Mouse (Mus musculus) effector memory CD4-positive, alpha-beta T cell, adult 5 months (primary cell): ENCODE data around the gene Tstd1. TPM values are rescaled to one million over a fixed set of nuclear protein-coding genes. Genes with fewer than 3 reads are reported as not detected.

ENCODE experiments used
- polyA plus RNA-seq: library from polyadenylated mRNA; unstranded; fragments of 100-300 nt; shearing (Covaris generic); gene quantifications from one replicate; pipeline ENCODE4 v1.2.1, GENCODE M21; 2017

Gene Tstd1
- 1.3 TPM for polyA plus RNA-seq

GRCm38 (mm10) chr1:171418660-171419059 lies at the start of gene Tstd1:
Gene Tstd1, plus strand, starts transcription at chr1:171418872.

DNA sequence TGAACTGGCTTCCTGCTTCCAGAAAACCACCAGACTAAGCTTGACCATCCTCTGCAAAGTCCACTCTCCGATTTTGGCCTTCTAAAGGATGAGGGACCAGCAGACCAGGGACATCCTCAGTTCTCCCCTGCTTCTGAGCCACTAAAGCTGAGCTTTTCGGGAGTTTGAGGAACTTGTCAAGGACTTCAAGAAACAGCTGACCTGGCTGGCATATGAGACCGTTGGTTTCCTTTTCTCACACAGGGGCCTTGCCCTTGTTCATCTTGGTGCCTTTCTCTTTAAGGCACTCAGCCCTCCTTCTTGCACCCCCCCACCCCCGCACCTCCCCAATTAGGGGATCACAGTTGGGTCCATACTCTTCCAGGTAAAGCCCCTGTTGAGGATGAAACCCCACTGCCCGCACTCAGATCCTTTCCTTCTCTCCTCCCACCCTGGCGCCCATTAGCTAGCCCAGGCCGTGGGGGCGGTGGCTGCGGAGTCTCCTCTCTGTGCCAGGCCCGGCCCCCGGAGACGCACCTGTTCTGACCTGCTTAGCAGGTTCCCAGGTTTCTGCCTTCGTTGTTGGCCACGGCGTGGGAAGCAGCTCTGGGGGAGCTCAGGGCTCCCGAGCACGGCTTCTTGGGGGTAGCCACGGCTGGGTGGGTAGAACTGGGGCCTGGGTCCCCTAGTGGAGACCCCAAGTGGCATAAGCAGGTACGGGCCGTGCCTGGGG lies 48.7 kb upstream of the Tstd1 start, which contains the start of gene Nectin4:
TSS of gene Nectin4 (plus strand) at position 255 of the 712 bp plus-strand sequence.

GRCm38 (mm10) chr1:171388376-171389102 lies 30.1 kb upstream of the Tstd1 start, which contains the start of gene Arhgap30:
Gene Arhgap30, plus strand, starts transcription at chr1:171388954.

DNA sequence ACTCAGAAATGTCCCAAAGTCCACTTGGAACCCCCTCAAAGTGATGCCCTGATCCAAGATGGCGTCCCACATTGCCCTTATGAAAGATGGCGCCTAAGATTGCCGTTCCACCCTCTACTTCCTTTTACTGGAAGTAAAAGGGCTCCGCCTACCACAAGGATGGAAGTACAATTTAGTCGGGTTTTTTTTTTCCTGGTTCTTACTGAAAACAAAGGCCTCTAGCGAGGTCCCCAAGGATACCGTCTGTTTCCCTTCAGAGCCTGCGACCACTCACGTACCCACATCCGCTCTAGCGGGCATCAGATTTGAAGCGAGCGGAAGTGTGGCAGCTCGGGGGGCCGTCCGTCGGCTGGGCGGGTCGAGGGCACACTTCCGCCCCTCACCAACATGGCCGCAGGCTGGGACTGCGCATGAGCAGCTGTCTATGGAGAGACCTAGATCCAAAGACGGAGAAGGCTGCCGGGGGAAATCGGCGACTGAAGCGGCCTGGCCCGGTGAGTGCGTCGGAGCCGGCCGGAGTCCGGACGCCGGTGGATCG lies 7.7 kb upstream of the Tstd1 start, which contains the start of gene Usf1:
TSS of gene Usf1 (plus strand) at position 367 of the 538 bp plus-strand sequence.

GRCm38 (mm10) chr1:171437264-171438013 lies 18.8 kb downstream of the Tstd1 start, which contains the start of gene F11r:
Gene F11r, plus strand, starts transcription at chr1:171437535.

Other genes starting within 250 kb of the Tstd1 start
- not detected for gene Pcp4l1, start 222.6 kb upstream of the Tstd1 start, polyA plus RNA-seq
- gene Nr1i3, start 204.9 kb upstream of the Tstd1 start, polyA plus RNA-seq, result 0.24 TPM
- 19.9 TPM for gene Tomm40l, start 196.4 kb upstream of the Tstd1 start, polyA plus RNA-seq
- gene Apoa2, start 193.8 kb upstream of the Tstd1 start, polyA plus RNA-seq, result not detected
- 0.96 TPM for gene Fcer1g, start 184.5 kb upstream of the Tstd1 start, polyA plus RNA-seq
- not detected for gene Adamts4, start 168.5 kb upstream of the Tstd1 start, polyA plus RNA-seq
- gene Ndufs2, start 167.5 kb upstream of the Tstd1 start, polyA plus RNA-seq, result 98.0 TPM
- 48.0 TPM for gene B4galt3, start 148.5 kb upstream of the Tstd1 start, polyA plus RNA-seq
- gene Ppox, start 137.7 kb upstream of the Tstd1 start, polyA plus RNA-seq, result 69.2 TPM
- 44.2 TPM for gene Usp21, start 130.9 kb upstream of the Tstd1 start, polyA plus RNA-seq
- 47.4 TPM for gene Ufc1, start 123.8 kb upstream of the Tstd1 start, polyA plus RNA-seq
- gene Dedd, start 89.7 kb upstream of the Tstd1 start, polyA plus RNA-seq, result 23.9 TPM
- gene Nit1, start 73.2 kb upstream of the Tstd1 start, polyA plus RNA-seq, result 27.7 TPM
- gene Pfdn2, start 73.2 kb upstream of the Tstd1 start, polyA plus RNA-seq, result 116 TPM
- not detected for gene Klhdc9, start 58.1 kb upstream of the Tstd1 start, polyA plus RNA-seq
- gene Nectin4, start 48.8 kb upstream of the Tstd1 start, polyA plus RNA-seq, result not detected
- 131 TPM for gene Arhgap30, start 29.9 kb upstream of the Tstd1 start, polyA plus RNA-seq
- 55.7 TPM for gene Usf1, start 7.6 kb upstream of the Tstd1 start, polyA plus RNA-seq
- gene F11r, start 18.7 kb downstream of the Tstd1 start, polyA plus RNA-seq, result not detected
- gene Alyref2, start 84.6 kb downstream of the Tstd1 start, polyA plus RNA-seq, result 5.2 TPM
- not detected for gene Itln1, start 116.4 kb downstream of the Tstd1 start, polyA plus RNA-seq
- 0.14 TPM for gene Cd244a, start 140.3 kb downstream of the Tstd1 start, polyA plus RNA-seq
- gene Ly9, start 188.5 kb downstream of the Tstd1 start, polyA plus RNA-seq, result 104 TPM
- gene Slamf7, start 234.2 kb downstream of the Tstd1 start, polyA plus RNA-seq, result 37.7 TPM